Mouse (Mus musculus) gastrocnemius, adult 8-10 months (tissue): ENCODE measurements at regions not wholly inside any gene's neighbourhood (a gene's known extent, or its start where the extent isn't known, plus 50 kb on each side); places are given as distances from the start of the nearest gene placed in this dataset.

Experiments
- DNase-seq, 2 experiments: peaks; one replicate each; pipeline ENCODE4 v3.0.0; 2022; ENCODE audit warnings: low spot score in 2 of 2

- no peak for DNase-seq
These were observed 290.4 kb downstream of the Lmo7 start for GRCm38 (mm10) chr14:102020161-102020605.

DNA sequence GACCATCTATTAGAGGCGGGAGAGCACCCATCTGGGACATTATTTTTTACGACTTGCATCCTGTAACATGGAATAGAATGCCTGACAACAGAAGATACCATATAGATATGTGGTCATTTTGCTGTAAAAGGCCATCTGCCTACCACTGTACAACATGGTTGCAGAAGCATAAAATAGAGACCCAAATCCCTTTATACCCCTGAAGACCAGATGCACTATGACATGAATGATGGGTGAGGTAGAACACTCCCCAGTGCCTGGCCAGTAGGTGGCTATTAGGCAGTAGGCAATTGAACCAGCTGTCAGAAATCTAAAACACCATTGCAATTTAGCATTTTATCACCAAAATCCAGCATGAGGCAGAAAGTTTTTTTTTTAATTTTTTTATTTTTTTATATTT, 289.6 kb downstream of the Lmo7 start:
- DNase-seq, result no peak

DNA sequence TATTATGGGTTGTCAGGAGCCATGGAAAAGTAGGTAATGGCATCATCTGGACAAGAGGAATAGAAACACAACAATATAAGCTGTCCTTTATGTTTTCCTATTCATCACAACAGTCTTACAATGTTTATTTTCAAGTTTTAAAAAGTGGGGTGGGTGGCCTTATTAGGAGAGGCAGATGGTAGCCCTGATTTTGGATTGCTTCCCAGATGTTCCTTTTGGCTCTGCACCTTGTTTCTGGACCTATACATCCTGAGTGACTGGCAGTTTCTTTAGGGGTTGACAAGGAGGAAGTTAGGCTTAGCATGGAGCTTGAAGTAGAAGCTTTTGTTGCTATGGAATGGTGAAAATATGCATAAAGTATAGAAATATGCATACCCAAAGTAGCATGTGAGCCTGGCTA, 286.8 kb downstream of the Lmo7 start:
- DNase-seq, result no peak

DNA sequence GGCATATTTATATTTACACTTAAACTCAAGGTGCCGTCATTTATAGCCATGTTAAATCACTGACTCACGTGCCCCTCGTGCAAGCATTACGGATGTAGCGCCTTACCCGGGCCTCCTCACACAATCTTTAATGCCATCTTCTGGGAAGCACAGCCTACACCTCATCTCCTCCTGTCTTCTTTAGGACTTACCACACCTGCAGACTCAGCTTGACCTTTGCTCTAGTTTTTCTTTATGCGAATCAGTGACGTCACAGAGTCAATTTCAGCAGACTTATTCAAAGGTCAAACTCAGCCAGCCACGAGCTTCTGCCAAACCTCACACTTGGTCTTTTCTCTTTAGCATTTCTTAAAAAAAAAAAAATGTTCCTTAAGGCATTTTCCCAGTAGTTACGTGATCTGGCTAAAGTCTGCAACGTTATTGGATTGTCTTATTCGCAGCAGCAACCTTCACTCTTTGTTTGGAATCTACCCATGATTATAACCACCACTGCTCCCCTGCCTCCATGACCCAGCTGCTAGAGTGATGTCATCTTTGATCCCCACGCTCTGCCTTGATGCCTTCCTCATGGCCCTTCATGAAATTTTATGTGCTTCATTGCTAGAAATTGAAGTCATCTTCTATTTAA, 285.3 kb downstream of the Lmo7 start:
- DNase-seq, result no peak

GRCm38 (mm10) chr14:102013238-102013637, 283.5 kb downstream of the Lmo7 start:
- no peak for DNase-seq

- DNase-seq, result no peak
These were observed 267.8 kb downstream of the Lmo7 start for GRCm38 (mm10) chr14:101997535-101997934.

- no peak for DNase-seq
These were observed 254.6 kb downstream of the Lmo7 start for GRCm38 (mm10) chr14:101984401-101984800.
